Mouse (Mus musculus) bone marrow macrophage, adult 2 months (primary cell): ENCODE measurements around the gene Cd200.

ENCODE experiments used
- CTCF ChIP-seq: IDR thresholded peaks from 2 replicates; pipeline ENCODE4 v1.5.1; 2012; ENCODE audit warnings: low read depth, mild to moderate bottlenecking, low read length, moderate library complexity
- POLR2A ChIP-seq: IDR thresholded peaks from 2 replicates; pipeline ENCODE4 v1.6.1; 2012; ENCODE audit warnings: mild to moderate bottlenecking, low read depth, low read length, borderline replicate concordance

DNA sequence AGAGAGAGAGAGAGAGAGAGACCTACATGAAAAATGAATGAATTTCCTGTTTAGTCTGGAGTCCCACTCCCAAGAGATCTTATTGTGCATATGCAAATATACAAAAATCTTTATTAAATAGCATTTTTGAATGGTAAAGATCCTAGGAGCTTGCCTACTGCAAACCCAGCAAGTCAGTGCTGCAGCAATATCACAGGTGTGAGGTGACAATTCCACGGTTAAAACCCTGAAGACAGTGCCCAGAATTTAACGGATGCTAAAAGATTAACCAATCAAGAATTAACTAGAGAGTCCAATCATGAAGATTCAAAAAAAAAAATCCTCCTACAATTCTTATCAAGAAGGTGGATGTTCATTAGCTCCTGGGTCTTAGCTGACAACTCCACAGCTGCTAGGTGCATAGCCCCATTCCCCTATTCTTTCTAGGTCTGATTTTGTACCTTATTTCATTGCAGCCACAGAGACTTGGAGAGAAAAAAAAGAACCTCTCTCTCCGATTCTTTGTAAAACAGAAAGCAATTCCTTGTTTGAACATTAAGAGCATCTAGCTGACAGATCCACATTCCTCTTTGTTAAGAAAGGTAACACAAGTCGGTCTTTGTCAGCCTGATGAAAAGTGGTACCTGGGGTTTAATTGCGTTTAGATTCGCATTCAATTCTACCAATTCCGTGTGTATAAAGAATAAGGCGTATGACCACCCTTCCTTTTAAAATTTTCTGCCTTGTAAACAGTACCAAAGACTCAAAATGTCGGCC, 1.0 kb downstream of the Cd200 start:
- TF ChIP-seq CTCF (no peak), POLR2A (no peak)
